Mouse (Mus musculus): ENCODE data around the gene Gm156. TPM values are rescaled to one million over a fixed set of nuclear protein-coding genes. Genes with fewer than 3 reads are reported as not detected.

The Gm156 gene
- polyA plus RNA-seq, 1 experiment from 2014 or later = not detected

- H3K4me1 ChIP-seq (ENCODE audit: control insufficient read depth, insufficient read depth, low read length) = no peaks in the 10 kb centered on the region
- H3K27me3 ChIP-seq (replicated peaks; ENCODE audit: control insufficient read depth, insufficient read depth, low read length) = no peaks in the 10 kb centered on the region
- H3K9ac ChIP-seq (ENCODE audit: low read depth, low read length) = no peak overlapping the region
- H3K9me3 ChIP-seq (ENCODE audit: control insufficient read depth, low read length) = no peaks in the 10 kb centered on the region
- no peaks in the 10 kb centered on the region for H3K36me3 ChIP-seq (ENCODE audit: control insufficient read depth, insufficient read depth, low read length)
- no peak overlapping the region for H3K4me3 ChIP-seq (ENCODE audit: low read length)
- H3K4me2 ChIP-seq (ENCODE audit: low read depth, low read length) = no peak overlapping the region
- no peak for ATAC-seq
- 90% methylated on average over 1 of the region's 1 CpGs for WGBS
- no peak overlapping the region for H3K27ac ChIP-seq (ENCODE audit: low read length)
Measured at GRCm38 (mm10) chr6:129727237-129727636, 56.8 kb downstream of the Gm156 start.

- Histone ChIP-seq H3K36me3 (ENCODE audit: control insufficient read depth, insufficient read depth, low read length) (no peaks in the 10 kb centered on the region), H3K9ac (ENCODE audit: low read depth, low read length) (no peak overlapping the region), H3K4me1 (ENCODE audit: control insufficient read depth, insufficient read depth, low read length) (no peaks in the 10 kb centered on the region), H3K4me2 (ENCODE audit: low read depth, low read length) (no peak overlapping the region), H3K27me3 (replicated peaks; ENCODE audit: control insufficient read depth, insufficient read depth, low read length) (no peaks in the 10 kb centered on the region), H3K9me3 (ENCODE audit: control insufficient read depth, low read length) (no peaks in the 10 kb centered on the region), H3K4me3 (ENCODE audit: low read length) (no peak overlapping the region), H3K27ac (ENCODE audit: low read length) (no peak overlapping the region)
- no peak for ATAC-seq
- WGBS = 64% methylated on average over 1 of the region's 1 CpGs
Measured at GRCm38 (mm10) chr6:129721390-129721789, 62.7 kb downstream of the Gm156 start.

- 16% methylated on average over 3 of the region's 3 CpGs for WGBS
- Histone ChIP-seq H3K27ac (ENCODE audit: low read length) (no peak overlapping the region), H3K36me3 (ENCODE audit: control insufficient read depth, insufficient read depth, low read length) (no peaks in the 10 kb centered on the region), H3K27me3 (replicated peaks; ENCODE audit: control insufficient read depth, insufficient read depth, low read length) (no peaks in the 10 kb centered on the region), H3K9me3 (ENCODE audit: control insufficient read depth, low read length) (no peaks in the 10 kb centered on the region), H3K4me1 (ENCODE audit: control insufficient read depth, insufficient read depth, low read length) (no peaks in the 10 kb centered on the region), H3K4me3 (ENCODE audit: low read length) (no peak overlapping the region), H3K4me2 (ENCODE audit: low read depth, low read length) (no peak overlapping the region), H3K9ac (ENCODE audit: low read depth, low read length) (no peak overlapping the region)
- no peak for ATAC-seq
Measured at GRCm38 (mm10) chr6:129720487-129720886, 63.6 kb downstream of the Gm156 start.

GRCm38 (mm10) chr6:129717032-129717431, 67.0 kb downstream of the Gm156 start, which contains the start of gene Klri1:
Gene Klri1 (minus strand): TSS chr6:129717132.
- Histone ChIP-seq H3K4me1 (ENCODE audit: control insufficient read depth, insufficient read depth, low read length) (no peaks in the 10 kb centered on the region), H3K9me3 (ENCODE audit: control insufficient read depth, low read length) (no peaks in the 10 kb centered on the region), H3K4me3 (ENCODE audit: low read length) (no peak within 1 kb of the TSS), H3K36me3 (ENCODE audit: control insufficient read depth, insufficient read depth, low read length) (no peaks in the 10 kb centered on the region), H3K27ac (ENCODE audit: low read length) (no peak within 1 kb of the TSS), H3K27me3 (replicated peaks; ENCODE audit: control insufficient read depth, insufficient read depth, low read length) (no peaks in the 10 kb centered on the region), H3K9ac (ENCODE audit: low read depth, low read length) (no peak within 1 kb of the TSS), H3K4me2 (ENCODE audit: low read depth, low read length) (no peak within 1 kb of the TSS)
- 74% methylated on average over 4 of the region's 4 CpGs for WGBS
- no peak for ATAC-seq

Other genes with a start within 250 kb of the Gm156 start
- gene Klre1, start 206.4 kb downstream of the Gm156 start, polyA plus RNA-seq (2015; fragmentation: Nextera tagmentation; extraction: Ambion mirVana) = not detected in 2 replicates
- gene Klrd1, start 192.5 kb downstream of the Gm156 start, polyA plus RNA-seq (2015; fragmentation: Nextera tagmentation; extraction: Ambion mirVana) = 1.6 and 2.4 TPM in 2 replicates
- gene Klrk1, start 160.4 kb downstream of the Gm156 start, polyA plus RNA-seq (2015; fragmentation: Nextera tagmentation; extraction: Ambion mirVana) = 0.59 and 0.79 TPM in 2 replicates
- gene Klrc3, start 140.9 kb downstream of the Gm156 start, polyA plus RNA-seq (2015; fragmentation: Nextera tagmentation; extraction: Ambion mirVana) = not detected in 2 replicates
- 0.09 and 0.11 TPM in 2 replicates for gene Klrc2, start 123.6 kb downstream of the Gm156 start, polyA plus RNA-seq (2015; fragmentation: Nextera tagmentation; extraction: Ambion mirVana)
- 0.27 and 0.49 TPM in 2 replicates for gene Klrc1, start 105.3 kb downstream of the Gm156 start, polyA plus RNA-seq (2015; fragmentation: Nextera tagmentation; extraction: Ambion mirVana)
- not detected in 2 replicates for gene Klri1, start 67.1 kb downstream of the Gm156 start, polyA plus RNA-seq (2015; fragmentation: Nextera tagmentation; extraction: Ambion mirVana)
- 0.07 and 0.15 TPM in 2 replicates for gene Klri2, start 43.8 kb downstream of the Gm156 start, polyA plus RNA-seq (2015; fragmentation: Nextera tagmentation; extraction: Ambion mirVana)
- gene Gm17631, start 78.4 kb upstream of the Gm156 start, polyA plus RNA-seq (2015; fragmentation: Nextera tagmentation; extraction: Ambion mirVana) = not detected in 2 replicates
- not detected in 2 replicates for gene Klra17, start 92.4 kb upstream of the Gm156 start, polyA plus RNA-seq (2015; fragmentation: Nextera tagmentation; extraction: Ambion mirVana)
- not detected in 2 replicates for gene Klra5, start 133.4 kb upstream of the Gm156 start, polyA plus RNA-seq (2015; fragmentation: Nextera tagmentation; extraction: Ambion mirVana)
- not detected in 2 replicates for gene Klra6, start 242.7 kb upstream of the Gm156 start, polyA plus RNA-seq (2015; fragmentation: Nextera tagmentation; extraction: Ambion mirVana)